Mouse (Mus musculus): Measurements from ENCODE around the gene Iqgap1.

- TF ChIP-seq POLR2A (IDR thresholded peaks at IDR 0.05; ENCODE audit: control insufficient read depth, low read depth, low read length) = no peak
- TF ChIP-seq CTCF (IDR thresholded peaks at IDR 0.05; ENCODE audit: control insufficient read depth, insufficient read depth, insufficient replicate concordance, low read depth, low read length) = no peak
These were observed 154.9 kb downstream of the Iqgap1 start for GRCm38 (mm10) chr7:80670889-80671288.

Measured in testis, adult 2 months (tissue).